Mouse (Mus musculus) fat pad, adult 2 months (tissue): ENCODE measurements around the gene Celf2.

Source experiments
- DNase-seq: peaks from one replicate; pipeline ENCODE4 v3.0.0-alpha.2; 2011; ENCODE audit warnings: low read depth, low spot score; ENCODE audit errors: extremely low read depth

Celf2 gene

DNA sequence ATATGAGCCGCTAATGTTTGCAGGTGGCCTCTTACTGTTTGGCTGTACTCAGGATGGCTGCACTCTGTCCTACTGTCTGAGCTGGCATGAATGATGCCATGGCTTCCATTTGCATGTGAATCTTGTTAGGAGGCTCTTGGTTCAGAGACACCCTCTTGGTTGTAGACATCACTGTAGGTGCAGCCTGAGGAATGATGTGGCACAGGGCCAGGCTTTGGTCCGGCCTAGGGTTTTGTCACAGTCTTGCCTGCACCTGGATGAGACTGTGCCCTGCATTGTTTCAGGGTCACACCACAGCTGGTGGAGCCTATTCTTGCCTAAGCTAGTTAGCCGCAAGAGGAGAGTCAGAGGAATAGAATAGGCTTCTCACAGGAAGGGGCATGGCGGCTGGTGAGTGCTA, 977.0 kb downstream of the Celf2 start:
- DNase-seq: no peak

DNA sequence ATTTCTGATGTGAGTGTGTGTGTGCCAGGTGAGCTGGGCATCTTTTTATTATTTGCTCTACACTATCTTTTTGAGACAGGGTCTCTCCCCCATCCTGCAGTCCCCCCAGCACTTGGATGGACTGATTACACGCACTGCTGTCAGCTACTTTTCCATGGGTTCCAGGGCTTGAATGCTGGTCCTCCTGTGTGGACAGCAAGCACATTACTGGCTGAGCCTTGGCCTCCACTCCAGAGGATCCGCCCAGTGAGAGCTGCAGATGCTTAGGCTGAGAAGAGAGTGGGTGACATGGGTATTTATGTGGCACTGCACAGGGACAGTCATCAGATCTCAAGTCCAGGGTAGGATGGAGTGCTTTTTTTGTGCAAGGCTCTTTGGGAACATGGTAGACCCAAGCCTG, 981.3 kb downstream of the Celf2 start:
- DNase-seq: no peak

DNA sequence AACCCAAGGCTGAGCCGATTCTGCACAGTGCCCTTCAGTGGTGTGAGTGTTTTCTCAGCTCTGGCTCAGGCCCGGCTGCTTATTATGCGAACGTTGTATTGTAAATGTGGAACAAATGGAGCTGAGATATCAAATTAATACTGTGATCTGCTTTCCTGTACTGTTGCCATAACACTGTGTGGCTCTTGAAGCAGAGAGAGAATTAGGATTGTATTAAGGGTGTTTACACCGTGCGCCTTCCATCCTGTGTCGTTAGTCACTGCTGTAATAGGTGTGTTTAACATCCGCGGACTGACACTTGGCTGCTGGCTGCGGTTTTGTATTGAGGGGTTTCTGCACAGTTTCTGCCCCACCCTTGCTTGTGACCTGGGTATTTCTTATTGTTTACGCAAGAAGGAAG, 982.5 kb downstream of the Celf2 start:
- DNase-seq: no peak

DNA sequence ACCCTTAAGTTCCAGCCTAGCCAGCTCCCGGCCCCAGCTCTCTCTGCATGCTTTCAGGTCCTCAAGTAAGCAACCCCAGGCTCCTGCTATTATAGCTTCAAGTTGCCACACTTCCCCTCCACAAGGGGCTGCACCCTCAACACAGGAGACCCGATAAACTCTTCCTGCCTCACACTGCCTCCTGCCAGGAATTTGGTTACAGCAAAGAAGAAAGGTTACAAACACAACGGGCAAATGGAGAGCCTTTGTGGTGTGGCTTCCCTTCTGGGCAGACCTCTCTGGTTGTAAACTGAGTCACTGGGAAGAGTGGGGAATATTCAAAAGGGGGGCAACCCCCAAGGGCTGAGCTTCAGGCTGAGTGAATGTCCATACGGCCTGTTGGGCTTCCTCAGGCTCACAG, 983.1 kb downstream of the Celf2 start:
- DNase-seq: no peak

DNA sequence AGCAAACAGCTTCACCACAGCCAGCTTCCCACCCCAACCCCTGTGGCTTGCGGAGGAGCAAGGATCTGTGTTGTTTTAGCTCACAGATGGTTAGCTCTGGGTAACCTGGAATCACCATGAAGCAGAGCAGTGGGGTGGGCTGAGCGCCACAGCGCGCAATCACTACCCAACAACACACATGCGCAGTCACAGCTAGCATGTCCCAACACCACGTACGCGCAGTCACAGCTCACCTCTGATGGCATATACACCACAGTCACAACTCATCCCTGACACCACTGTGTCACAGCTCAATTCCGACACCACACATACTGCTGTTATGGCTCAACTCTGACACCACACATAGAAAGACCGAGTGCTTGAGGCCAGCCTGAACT, 985.5 kb downstream of the Celf2 start:
- DNase-seq: no peak

DNA sequence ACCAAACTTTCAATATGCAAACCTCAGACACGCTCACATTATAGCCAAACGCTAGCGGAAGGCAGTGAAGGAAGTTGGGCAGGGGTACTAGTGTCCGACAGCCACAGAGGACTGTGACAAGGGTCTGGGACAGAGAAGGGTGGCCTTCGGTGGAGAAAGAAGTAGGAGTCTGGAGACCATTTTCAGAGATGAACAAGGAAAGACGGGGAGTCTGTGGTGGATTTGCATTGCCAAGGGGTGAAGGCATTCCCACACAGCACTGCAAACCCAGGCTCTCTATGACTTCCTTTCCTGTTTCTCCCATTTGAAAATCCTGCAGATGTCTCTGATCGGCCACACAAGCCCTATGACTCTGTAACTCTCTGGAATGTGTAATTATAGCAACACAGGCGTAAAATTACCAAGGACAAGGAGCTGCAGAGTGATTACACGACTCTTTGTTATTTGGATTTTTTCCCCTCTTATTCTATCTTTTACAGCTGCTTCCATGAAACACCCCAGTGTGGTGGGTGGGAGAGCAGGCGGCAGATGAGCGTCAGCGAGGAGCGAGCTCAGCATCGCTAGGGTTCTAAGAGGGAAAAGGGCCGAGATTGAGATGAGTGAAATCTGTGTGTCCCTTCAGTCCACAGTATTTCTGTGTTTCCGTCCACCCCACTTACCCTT, 986.0 kb downstream of the Celf2 start:
- DNase-seq: no peak

DNA sequence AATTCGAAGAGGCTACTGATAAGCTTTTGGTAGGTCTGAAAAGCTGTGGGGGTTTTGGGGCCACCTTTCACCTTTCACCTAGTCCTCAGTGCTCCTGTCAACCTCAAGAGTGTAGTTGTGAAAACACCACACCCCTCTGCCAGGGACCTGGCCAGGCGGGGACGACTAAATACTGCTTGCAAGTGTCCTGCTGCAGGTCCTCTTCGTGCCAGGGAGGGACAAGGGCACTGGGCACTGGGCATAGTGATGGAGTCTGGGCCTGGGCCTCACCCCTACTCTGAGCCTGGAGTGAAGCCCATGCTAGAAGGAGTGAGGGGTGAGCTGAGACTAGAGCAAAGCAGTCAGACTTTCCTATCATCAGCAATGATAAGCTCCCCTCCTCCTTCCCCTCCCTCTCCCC, 987.0 kb downstream of the Celf2 start:
- DNase-seq: no peak

DNA sequence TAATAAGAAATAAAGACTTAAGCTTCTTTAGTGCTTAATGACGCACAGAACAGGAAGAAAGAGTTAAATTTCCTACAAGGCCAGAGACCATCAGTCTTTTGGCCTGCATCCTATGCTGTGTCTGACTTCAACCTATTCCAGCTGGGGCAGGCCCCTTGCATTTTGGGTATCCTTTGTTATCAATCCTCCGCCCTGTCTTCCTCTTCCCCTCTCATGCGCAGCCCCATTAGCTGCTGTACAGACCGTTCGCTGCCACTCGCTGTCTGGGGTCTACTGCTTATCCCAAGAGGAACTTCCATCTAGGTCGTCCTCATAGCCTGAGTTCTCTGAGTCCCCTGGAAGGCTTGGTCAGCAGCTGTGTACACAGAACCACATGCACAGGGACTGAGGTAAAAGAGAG, 996.2 kb downstream of the Celf2 start:
- DNase-seq: no peak

DNA sequence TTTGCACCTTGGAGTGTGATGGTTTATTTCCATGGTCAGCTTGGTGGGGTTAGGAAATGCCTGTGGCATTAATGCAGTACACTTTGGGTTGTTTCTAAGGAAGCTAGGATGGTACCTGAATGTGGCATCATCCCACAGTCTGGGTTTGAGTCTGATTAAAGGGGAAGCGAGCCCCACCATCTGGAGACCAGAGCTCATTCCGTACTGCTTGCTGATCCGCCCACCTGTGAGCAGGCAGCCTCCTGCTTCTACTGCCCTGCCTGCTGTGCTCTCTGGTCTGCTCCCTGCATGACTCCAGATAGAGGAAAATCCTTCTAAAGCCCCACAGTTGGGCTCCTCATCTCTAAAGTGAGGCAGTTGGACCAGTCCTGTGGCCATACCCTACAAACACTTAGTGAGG, 1002.3 kb downstream of the Celf2 start:
- DNase-seq: no peak

DNA sequence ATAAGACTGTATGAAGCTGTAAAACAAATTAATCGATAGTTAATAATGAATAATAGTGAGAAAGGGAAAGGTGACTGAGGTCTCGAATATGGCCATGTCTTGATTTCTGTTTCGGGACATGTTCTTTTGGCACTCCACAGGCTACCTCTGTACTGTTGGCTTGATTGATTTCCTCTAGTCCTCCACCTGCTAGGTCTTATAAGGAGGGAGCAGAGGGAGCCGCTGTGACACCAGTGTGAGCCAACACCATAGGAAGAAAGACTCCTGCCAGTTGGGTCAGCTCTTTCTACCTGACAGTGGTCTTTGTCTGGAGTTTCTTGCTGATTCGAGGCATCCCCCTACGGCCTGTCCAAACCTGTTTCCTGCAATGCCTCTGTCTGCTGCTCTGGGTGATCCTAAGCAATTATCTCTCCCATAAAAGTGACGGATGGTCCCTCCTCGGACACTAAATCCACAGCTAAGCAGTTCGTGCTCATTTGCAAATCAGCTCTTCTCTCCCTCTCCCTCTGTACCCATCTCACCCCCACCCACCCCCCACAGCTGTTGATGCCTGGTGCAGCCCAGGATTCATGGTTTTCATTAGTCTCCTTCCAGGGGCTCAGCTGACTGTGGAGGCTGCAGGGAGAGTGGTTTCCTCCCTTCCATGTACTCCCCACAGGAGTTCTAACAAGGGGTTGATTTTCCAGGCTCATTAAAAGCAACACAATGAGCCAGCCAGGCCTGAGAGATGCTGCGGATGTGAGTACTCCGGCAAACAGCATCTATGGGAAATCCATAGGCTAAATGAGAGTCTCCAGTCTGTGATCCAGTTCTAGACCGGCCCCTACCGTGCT, 1003.2 kb downstream of the Celf2 start:
- DNase-seq: no peak

DNA sequence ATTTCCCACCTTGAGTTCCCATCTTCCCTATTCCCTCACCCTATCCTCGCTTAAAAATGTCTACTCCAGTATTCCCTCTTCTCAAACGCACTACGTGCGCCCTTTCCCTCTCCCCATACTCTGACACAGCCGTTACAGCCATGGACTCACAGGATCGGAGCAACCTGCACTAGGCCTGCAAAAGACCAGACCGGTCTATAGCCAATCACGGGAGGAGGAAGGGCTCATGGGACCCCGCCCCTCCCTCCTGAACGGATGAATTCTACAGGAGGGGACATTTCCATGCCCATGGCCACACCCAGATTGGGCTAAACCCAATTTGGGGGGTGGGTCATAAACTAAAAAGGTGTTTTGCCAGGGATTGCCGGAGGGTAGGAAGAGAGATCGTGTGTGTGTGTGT, 1003.8 kb downstream of the Celf2 start:
- no peak for DNase-seq

DNA sequence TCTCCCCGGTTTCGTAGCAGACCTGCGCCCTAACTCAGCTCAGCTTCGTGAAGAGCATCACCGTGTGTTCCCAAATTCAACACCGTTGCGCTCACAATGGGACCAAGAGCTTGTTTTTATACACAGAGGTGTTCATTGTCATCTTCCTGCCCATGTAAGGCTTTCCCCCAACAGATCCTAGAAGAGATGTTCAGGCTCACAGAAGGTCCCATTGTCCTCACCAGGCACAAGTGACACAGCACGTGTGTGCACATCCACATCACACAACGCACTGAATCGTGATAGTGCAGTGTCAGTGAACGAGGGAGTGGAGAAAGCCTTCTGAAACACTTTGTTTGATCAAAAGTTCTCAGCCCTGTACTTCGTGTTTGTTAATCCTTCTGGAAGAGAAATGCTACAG, 1011.3 kb downstream of the Celf2 start:
- DNase-seq: no peak

DNA sequence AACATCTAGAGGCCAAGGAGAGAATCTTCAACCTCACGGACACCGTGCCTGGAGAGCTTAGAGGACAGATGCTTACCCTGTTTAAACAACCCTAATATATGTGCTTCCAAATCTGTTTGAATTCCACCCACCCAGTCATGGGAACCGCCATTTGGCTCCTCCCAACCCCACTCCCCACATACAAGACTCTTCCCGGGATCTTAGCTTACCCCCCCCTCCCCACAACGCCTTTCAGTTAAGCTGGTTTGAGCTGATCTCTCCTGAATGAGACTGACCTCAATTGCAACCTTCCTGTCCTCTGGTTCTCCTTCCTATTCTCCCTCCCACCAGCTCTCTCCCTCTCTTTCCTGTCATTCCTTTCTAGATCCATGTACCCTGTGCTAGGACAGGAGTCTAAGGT, 1011.7 kb downstream of the Celf2 start:
- no peak for DNase-seq

DNA sequence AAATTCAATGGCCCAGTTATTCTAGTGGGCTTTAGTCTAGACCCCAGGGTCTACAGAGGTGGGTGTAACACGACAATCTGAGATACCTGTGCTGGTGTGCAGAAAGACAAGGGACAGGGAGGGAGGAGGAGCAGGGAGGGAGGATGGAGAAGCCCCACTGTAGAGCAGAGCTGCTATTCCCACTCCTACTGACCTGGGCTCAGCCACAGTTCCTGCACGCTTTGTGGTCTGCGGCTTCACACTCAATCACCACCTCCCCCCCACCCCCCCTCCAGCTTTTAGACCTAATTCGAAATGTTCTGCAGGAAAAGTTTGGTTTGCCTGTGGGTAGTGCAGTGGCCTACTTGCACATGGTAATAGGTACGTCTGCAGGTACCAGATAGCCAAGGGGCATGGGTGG, 1015.5 kb downstream of the Celf2 start:
- no peak for DNase-seq

DNA sequence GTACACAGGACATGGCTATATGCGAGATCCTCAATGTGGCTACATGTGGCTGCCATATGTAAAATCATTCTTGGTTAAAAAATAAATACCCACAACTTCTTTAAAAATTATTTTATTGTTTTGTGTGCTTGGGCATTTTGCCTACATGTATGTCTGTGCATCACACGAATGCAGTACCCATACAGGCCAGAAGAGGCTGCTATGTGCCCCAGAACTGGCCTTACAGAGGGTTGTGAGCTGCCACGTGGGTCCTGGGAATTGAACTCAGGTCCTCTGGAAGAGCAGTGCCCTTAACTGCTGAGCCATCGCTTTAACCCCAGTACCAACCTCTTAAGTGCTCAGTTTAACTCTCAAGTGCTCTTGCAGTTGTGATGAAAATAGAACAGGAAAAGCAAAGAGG, 1018.5 kb downstream of the Celf2 start:
- DNase-seq: no peak

DNA sequence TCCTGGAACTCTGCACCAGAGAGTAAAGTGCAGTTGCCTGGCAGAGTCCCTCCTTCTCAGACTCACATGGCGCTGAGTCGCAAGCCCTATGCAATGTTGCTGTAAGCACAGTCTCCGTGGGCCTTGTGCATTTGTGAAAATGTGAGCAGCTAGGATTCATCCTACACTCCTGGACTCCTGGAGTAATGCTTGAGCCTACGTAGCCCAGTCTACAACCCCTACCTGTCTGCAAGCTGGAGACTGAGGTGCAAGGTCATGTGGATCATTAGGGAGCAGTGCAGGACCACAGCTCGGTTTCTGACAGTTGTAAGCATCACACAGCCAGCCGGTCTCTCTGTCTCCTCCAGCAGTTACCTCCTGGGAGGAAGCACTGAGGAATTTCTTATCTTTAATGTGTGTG, 1019.3 kb downstream of the Celf2 start:
- DNase-seq: no peak
